Comparison of ENCODE assay signal across 10 mouse cellular contexts in the genomic region with DNA sequence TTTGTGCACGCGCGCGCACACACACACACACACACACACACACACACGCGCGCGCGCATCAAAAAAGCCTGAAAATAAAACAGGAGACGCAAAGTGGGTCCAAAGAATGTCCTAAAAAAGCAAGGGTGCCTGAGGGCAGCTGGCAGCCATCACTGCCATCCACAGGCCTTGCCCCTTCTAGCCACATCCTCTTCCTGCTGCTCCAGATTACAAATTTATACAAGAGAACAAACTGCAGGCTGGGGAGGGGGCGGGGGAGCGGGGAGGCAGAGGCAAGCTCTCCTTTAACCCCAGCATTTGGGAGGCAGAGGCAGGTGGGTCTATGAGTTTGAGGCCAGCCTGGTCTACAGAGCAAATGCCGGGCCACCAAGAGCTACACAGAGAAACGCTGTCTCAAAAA. TPM values are rescaled to one million over a fixed set of nuclear protein-coding genes. Genes with fewer than 3 reads are reported as not detected.
DNase-seq lines count a peak whose midpoint lies in the region; ATAC-seq lines count a peak whose summit lies in the region.
"Had no signal": no experiment of that assay in that cellular context is flagged by ENCODE, and none has a peak within 500 bp of the region (broad histone marks: within the 10 kb centered on the region; RNA-seq: fewer than 3 reads in every experiment).

No protein-coding gene starts in this region.

- peak overlapping the region; percentile 62 for H3K27ac ChIP-seq in embryonic facial prominence, embryonic 13.5 days
- peak overlapping the region; percentile 78 for H3K27ac ChIP-seq in hindbrain, embryonic 13.5 days
- H3K27ac ChIP-seq in midbrain, embryonic 15.5 days, result peak overlapping the region; percentile 34
- no peak overlapping the region for H3K27ac ChIP-seq in kidney, embryonic 14.5 days (ENCODE audit: low read depth, low read length)

- no peak overlapping the region for H3K9ac ChIP-seq in embryonic facial prominence, embryonic 13.5 days
- H3K9ac ChIP-seq in hindbrain, embryonic 13.5 days, result no peak overlapping the region
- no peak overlapping the region for H3K9ac ChIP-seq in midbrain, embryonic 15.5 days
- no peak overlapping the region for H3K9ac ChIP-seq in kidney, embryonic 14.5 days (ENCODE audit: low read depth, low read length)

- WGBS in embryonic facial prominence, embryonic 13.5 days, result 86% methylated on average over 14 of the region's 14 CpGs
- 85% methylated on average over 14 of the region's 14 CpGs for WGBS in hindbrain, embryonic 13.5 days
- WGBS in midbrain, embryonic 15.5 days, result 82% methylated on average over 14 of the region's 14 CpGs
- WGBS in kidney, embryonic 14.5 days, result 91% methylated on average over 14 of the region's 14 CpGs

- no peak overlapping the region for H3K4me2 ChIP-seq in embryonic facial prominence, embryonic 13.5 days
- H3K4me2 ChIP-seq in hindbrain, embryonic 13.5 days, result no peak overlapping the region
- no peak overlapping the region for H3K4me2 ChIP-seq in midbrain, embryonic 15.5 days
- H3K4me2 ChIP-seq in kidney, embryonic 14.5 days (replicated peaks; ENCODE audit: low read depth, low read length), result no peak overlapping the region

- H3K4me1 ChIP-seq in embryonic facial prominence, embryonic 13.5 days, result peaks cover 73% of the 10 kb centered on the region
- H3K4me1 ChIP-seq in hindbrain, embryonic 13.5 days (replicated peaks), result peaks cover 85% of the 10 kb centered on the region
- H3K4me1 ChIP-seq in midbrain, embryonic 15.5 days, result peaks cover 56% of the 10 kb centered on the region
- peaks cover 20% of the 10 kb centered on the region for H3K4me1 ChIP-seq in kidney, embryonic 14.5 days (ENCODE audit: control insufficient read depth, insufficient read depth, low read length)

- no peaks in the 10 kb centered on the region for H3K9me3 ChIP-seq in embryonic facial prominence, embryonic 13.5 days
- no peaks in the 10 kb centered on the region for H3K9me3 ChIP-seq in hindbrain, embryonic 13.5 days
- no peaks in the 10 kb centered on the region for H3K9me3 ChIP-seq in midbrain, embryonic 15.5 days
- no peaks in the 10 kb centered on the region for H3K9me3 ChIP-seq in kidney, embryonic 14.5 days (ENCODE audit: control insufficient read depth, low read length)

- H3K36me3 ChIP-seq in embryonic facial prominence, embryonic 13.5 days, result no peaks in the 10 kb centered on the region
- H3K36me3 ChIP-seq in hindbrain, embryonic 13.5 days, result no peaks in the 10 kb centered on the region
- no peaks in the 10 kb centered on the region for H3K36me3 ChIP-seq in midbrain, embryonic 15.5 days (replicated peaks)
- H3K36me3 ChIP-seq in kidney, embryonic 14.5 days (ENCODE audit: control insufficient read depth, insufficient read depth, low read length), result no peaks in the 10 kb centered on the region

- H3K4me3 ChIP-seq in embryonic facial prominence, embryonic 13.5 days, result no peak overlapping the region
- no peak overlapping the region for H3K4me3 ChIP-seq in hindbrain, embryonic 13.5 days
- no peak overlapping the region for H3K4me3 ChIP-seq in midbrain, embryonic 15.5 days
- no peak overlapping the region for H3K4me3 ChIP-seq in kidney, embryonic 14.5 days (ENCODE audit: low read length)

- DNase-seq in CD4-positive, CD25-positive, alpha-beta regulatory T cell, adult 2 months (ENCODE audit: low read depth, low spot score), result peak; percentile 69
- DNase-seq in frontal cortex, postnatal 25 days (ENCODE audit: low spot score in 2 of 2), result no peak
- no peak for DNase-seq in lung, adult 18-20 months
- no peak for DNase-seq in spleen, postnatal 10 days (ENCODE audit: low spot score in 2 of 2)
- DNase-seq: heart, postnatal 36 days; lung, postnatal 4 days had no signal

- ATAC-seq in embryonic facial prominence, embryonic 13.5 days (ENCODE audit: insufficient number of reproducible peaks, insufficient read depth, low FRiP score, low TSS enrichment, low read depth), result no peak
- no peak for ATAC-seq in hindbrain, embryonic 13.5 days (ENCODE audit: low FRiP score)
- no peak for ATAC-seq in midbrain, embryonic 15.5 days (replicated peaks)
- ATAC-seq in kidney, embryonic 14.5 days (ENCODE audit: low FRiP score, low TSS enrichment), result no peak

- no peaks in the 10 kb centered on the region for H3K27me3 ChIP-seq in embryonic facial prominence, embryonic 13.5 days
- no peaks in the 10 kb centered on the region for H3K27me3 ChIP-seq in hindbrain, embryonic 13.5 days
- no peaks in the 10 kb centered on the region for H3K27me3 ChIP-seq in midbrain, embryonic 15.5 days (replicated peaks)
- no peaks in the 10 kb centered on the region for H3K27me3 ChIP-seq in kidney, embryonic 14.5 days (ENCODE audit: control insufficient read depth, insufficient read depth, low read length)

RNA-seq across cellular contexts. Expression of gene Prex1, which starts 42.0 kb away (rescaled TPM):
- 28.4 and 28.5 TPM in 2 replicates for polyA plus RNA-seq in embryonic facial prominence, embryonic 13.5 days (2015; fragmentation: Nextera tagmentation; extraction: Ambion mirVana)
- polyA plus RNA-seq in hindbrain, embryonic 13.5 days (2015; fragmentation: Nextera tagmentation; extraction: Ambion mirVana), result 24.7 and 29.7 TPM in 2 replicates
- 20.6 and 22.0 TPM in 2 replicates for polyA plus RNA-seq in midbrain, embryonic 15.5 days (2015; fragmentation: Nextera tagmentation; extraction: Ambion mirVana)
- 12.9 and 16.9 TPM in 2 replicates for polyA plus RNA-seq in kidney, embryonic 14.5 days (2014; fragmentation: Nextera tagmentation; extraction: Ambion mirVana)
